Mouse (Mus musculus) megakaryocyte, embryonic 14.5 days (primary cell): ENCODE measurements at regions not wholly inside any gene's neighbourhood (a gene's known extent, or its start where the extent isn't known, plus 50 kb on each side); places are given as distances from the start of the nearest gene placed in this dataset.

ENCODE experiments used
- FLI1 ChIP-seq: IDR thresholded peaks from 2 replicates; pipeline ENCODE4 v1.6.1; 2012; ENCODE audit warnings: low read length, inconsistent platforms, mixed read lengths
- GATA1 ChIP-seq: IDR thresholded peaks from 3 replicates; pipeline ENCODE4 v1.6.1; 2012; ENCODE audit warnings: mixed read lengths, low read length, inconsistent platforms, borderline replicate concordance

- no peak for TF ChIP-seq GATA1
- TF ChIP-seq FLI1 = no peak
These were observed 352.8 kb downstream of the Plekhb2 start for GRCm38 (mm10) chr1:35202551-35202950.
